Mouse (Mus musculus): ENCODE data around the gene Cwc27.

DNA sequence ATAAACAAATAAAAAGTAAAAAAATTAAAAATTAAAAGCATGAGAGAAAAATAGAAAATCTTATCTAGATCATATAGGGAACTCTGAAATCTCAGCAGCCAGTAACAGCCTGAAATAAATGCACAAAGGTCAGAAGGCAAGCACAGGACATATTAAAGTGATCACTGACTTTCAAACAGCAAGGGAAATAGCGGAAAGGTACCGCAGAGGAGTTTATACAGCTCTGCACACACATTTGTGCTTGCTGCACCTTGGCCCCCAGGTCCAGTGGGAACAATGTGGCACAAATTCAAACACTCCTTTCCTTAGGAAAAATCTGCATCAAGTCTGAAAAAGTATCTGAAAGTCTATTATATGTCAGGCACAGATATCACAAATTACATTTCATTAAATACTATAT lies 166.3 kb downstream of the Cwc27 start:
- TF ChIP-seq CTCF (IDR thresholded peaks at IDR 0.05) (no peak), EP300 (IDR thresholded peaks at IDR 0.05) (no peak)

Data from lung, postnatal 0 days (tissue).